Mouse (Mus musculus) CH12.LX (cell line): Measurements from ENCODE around the gene Pcyt2. TPM values are rescaled to one million over a fixed set of nuclear protein-coding genes. Genes with fewer than 3 reads are reported as not detected.

Experiments used
- DNase-seq: peaks from one replicate; pipeline ENCODE4 v3.0.0-alpha.2; 2013; ENCODE audit errors: extremely low read depth
- H3K27ac ChIP-seq: 2 replicates; pipeline ENCODE4 v1.5.1; 2012; ENCODE audit warnings: low read depth, mild to moderate bottlenecking, control low read depth, moderate library complexity; ENCODE audit not compliant: insufficient read depth
- H3K27me3 ChIP-seq: replicated peaks from 2 replicates; pipeline ENCODE3; 2012; ENCODE audit warnings: inconsistent platforms
- H3K36me3 ChIP-seq, 2 experiments: replicated peaks in 1 of 2; 2 replicates each; pipeline versions ENCODE3 to v1.6.1; 2012; ENCODE audit warnings: inconsistent platforms in 1 of 2, low read length in 1 of 2, mild to moderate bottlenecking in 1 of 2, mixed read lengths in 1 of 2, moderate library complexity in 1 of 2; ENCODE audit not compliant: control insufficient read depth in 1 of 2, insufficient read depth in 1 of 2
- H3K4me1 ChIP-seq, 2 experiments: 2 replicates each; pipeline ENCODE4 v1.6.1; 2012; ENCODE audit warnings: inconsistent platforms in 1 of 2, moderate library complexity in 1 of 2; ENCODE audit not compliant: insufficient read depth in 2 of 2, control insufficient read depth in 1 of 2
- H3K4me2 ChIP-seq: 2 replicates; pipeline ENCODE4 v1.6.1; 2012; ENCODE audit warnings: low read depth, mild to moderate bottlenecking, control low read depth; ENCODE audit not compliant: poor library complexity, insufficient read depth, severe bottlenecking
- H3K4me3 ChIP-seq, 3 experiments: fragments of 150-350 bp in 1 of 3; sonication (generic) in 1 of 3; replicated peaks in 1 of 3; 2 replicates each; pipeline versions ENCODE3 to v1.5.1; 2011 to 2012; ENCODE audit warnings: low read depth in 2 of 3, low read length in 2 of 3, mild to moderate bottlenecking in 2 of 3, moderate library complexity in 2 of 3, control low read depth in 1 of 3, improper control_type of control experiment in 1 of 3, inconsistent platforms in 1 of 3, mixed read lengths in 1 of 3; ENCODE audit not compliant: poor library complexity in 1 of 3
- H3K79me2 ChIP-seq: replicated peaks from 2 replicates; pipeline ENCODE4 v1.6.1; 2012; ENCODE audit warnings: mild to moderate bottlenecking, moderate library complexity; ENCODE audit not compliant: control insufficient read depth, poor library complexity, insufficient read depth, severe bottlenecking; ENCODE audit errors: extremely low read depth
- H3K9ac ChIP-seq: 2 replicates; pipeline ENCODE4 v1.6.1; 2012; ENCODE audit warnings: low read depth, mild to moderate bottlenecking, control low read depth, moderate library complexity; ENCODE audit not compliant: insufficient read depth
- H3K9me3 ChIP-seq: replicated peaks from 2 replicates; pipeline ENCODE3; 2012; ENCODE audit warnings: low read length, inconsistent platforms, mixed read lengths
- BHLHE40 ChIP-seq: IDR thresholded peaks from 2 replicates; pipeline ENCODE4 v1.6.1; 2011; ENCODE audit warnings: mild to moderate bottlenecking, low read depth, low read length, improper control_type of control experiment
- ELF1 ChIP-seq: IDR thresholded peaks from 2 replicates; pipeline ENCODE4 v1.6.1; 2014; ENCODE audit warnings: low read depth, mild to moderate bottlenecking, inconsistent platforms, low read length, improper control_type of control experiment
- EP300 ChIP-seq: IDR thresholded peaks from 2 replicates; pipeline ENCODE4 v1.6.1; 2011; ENCODE audit warnings: low read length, improper control_type of control experiment
- HCFC1 ChIP-seq: IDR thresholded peaks from 2 replicates; pipeline ENCODE4 v1.6.1; 2012; ENCODE audit warnings: low read depth, mild to moderate bottlenecking, inconsistent platforms, low read length, improper control_type of control experiment
- IRF4 ChIP-seq: IDR thresholded peaks from 2 replicates; pipeline ENCODE4 v1.6.1; 2014; ENCODE audit warnings: low read depth, mild to moderate bottlenecking, inconsistent platforms, low read length, improper control_type of control experiment
- MAFK ChIP-seq: IDR thresholded peaks from 2 replicates; pipeline ENCODE4 v1.6.1; 2011; ENCODE audit warnings: low read length, improper control_type of control experiment; ENCODE audit not compliant: insufficient replicate concordance
- MEF2A ChIP-seq: IDR thresholded peaks from 2 replicates; pipeline ENCODE4 v1.6.1; 2014; ENCODE audit warnings: low read depth, mild to moderate bottlenecking, inconsistent platforms, low read length, improper control_type of control experiment, borderline replicate concordance
- MXI1 ChIP-seq: IDR thresholded peaks from 2 replicates; pipeline ENCODE4 v1.6.1; 2011; ENCODE audit warnings: mild to moderate bottlenecking, low read depth, low read length, improper control_type of control experiment
- MYC ChIP-seq: IDR thresholded peaks from 2 replicates; pipeline ENCODE4 v1.6.1; 2011; ENCODE audit warnings: low read depth, mild to moderate bottlenecking, improper control_type of control experiment, low read length
- NELFE ChIP-seq: IDR thresholded peaks from 2 replicates; pipeline ENCODE4 v1.6.1; 2011; ENCODE audit warnings: low read depth, low read length, improper control_type of control experiment
- SIN3A ChIP-seq: IDR thresholded peaks from 2 replicates; pipeline ENCODE4 v1.6.1; 2012; ENCODE audit warnings: low read length, improper control_type of control experiment, inconsistent platforms
- UBTF ChIP-seq: IDR thresholded peaks from 2 replicates; pipeline ENCODE4 v1.6.1; 2012; ENCODE audit warnings: low read depth, mild to moderate bottlenecking, inconsistent platforms, low read length, improper control_type of control experiment, moderate library complexity
- USF1 ChIP-seq: IDR thresholded peaks from 2 replicates; pipeline ENCODE4 v1.6.1; 2014; ENCODE audit warnings: low read depth, mild to moderate bottlenecking, inconsistent platforms, low read length, improper control_type of control experiment
- ZNF384 ChIP-seq: IDR thresholded peaks from 2 replicates; pipeline ENCODE4 v1.6.1; 2012; ENCODE audit warnings: low read depth, low read length, improper control_type of control experiment, inconsistent platforms
- dilution Hi-C: fragments of 300-500 bp; cut with MboI; formaldehyde crosslinking; loops from 2 replicates; pipeline ENCODE4 v1.14.3; 2020; ENCODE audit warnings: low sequenced_read_pairs; ENCODE audit not compliant: extremely low pct_unique_long_range_greater_than_20kb, extremely low pct_ligation_motif_present
- in situ Hi-C: fragments of 300-500 bp; cut with MboI; formaldehyde crosslinking; loops from 3 replicates; pipeline ENCODE4 v1.14.3; 2019; ENCODE audit warnings: low sequenced_read_pairs, low pct_ligation_motif_present, low pct_unique_long_range_greater_than_20kb, mixed read lengths
- polyA plus RNA-seq: library from polyadenylated mRNA; unstranded; fragments of >175 nt; gene quantifications from 2 replicates; pipeline ENCODE4 v1.2.1, GENCODE M21; 2012; ENCODE audit warnings: low read depth; ENCODE audit not compliant: insufficient read length
- total RNA-seq, 2 experiments: library from RNA; depleted of rRNA; stranded (reverse); fragments of 300-350 nt in 1 of 2; fragments of >200 nt in 1 of 2; gene quantifications; 2 replicates each; pipeline ENCODE4 v1.2.3; 2012 to 2014

Gene Pcyt2
- total and polyA plus RNA-seq, 3 experiments = 154 to 166 (median 155) TPM

DNA sequence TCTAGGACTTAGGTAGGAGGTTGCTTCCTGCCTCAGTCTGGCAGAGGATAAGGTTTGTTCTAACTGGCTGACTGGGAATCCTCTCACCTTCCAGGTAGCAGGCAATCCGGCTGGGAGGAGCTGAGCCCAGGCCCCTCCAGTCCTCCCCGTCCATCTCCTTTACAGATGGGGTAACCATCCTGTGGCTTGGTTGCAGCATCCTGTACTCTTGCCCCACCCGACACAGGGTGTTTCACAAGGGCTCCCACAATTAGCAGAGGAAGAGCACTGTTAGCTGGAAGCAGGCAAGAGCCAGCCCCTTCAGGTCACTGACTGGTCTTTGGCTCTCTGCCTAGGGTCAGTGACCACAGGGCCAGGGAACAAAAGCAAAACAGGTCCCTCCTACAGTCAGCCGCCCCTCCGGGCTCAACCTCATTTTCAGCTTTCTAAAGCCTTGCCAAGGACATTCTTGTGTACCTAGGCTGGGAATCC, 12.7 kb upstream of the Pcyt2 start:
- Histone ChIP-seq H3K4me1 (peaks cover 38 to 69% of the 10 kb centered on the region in 2 experiments), H3K9ac (peak overlapping the region; percentile 96), H3K36me3 (peaks cover 22 to 32% of the 10 kb centered on the region in 2 experiments), H3K4me2 (peak overlapping the region; percentile 87), H3K27me3 (no peaks in the 10 kb centered on the region), H3K79me2 (peaks cover 39% of the 10 kb centered on the region), H3K4me3 (peak overlapping the region; percentile 12 to 83 (median 74)), H3K9me3 (no peaks in the 10 kb centered on the region), H3K27ac (peak overlapping the region; percentile 74)
- dilution Hi-C loops = no loop called here
- no peak for TF ChIP-seq MXI1
- TF ChIP-seq MYC = no peak
- TF ChIP-seq USF1 = no peak
- TF ChIP-seq UBTF = 0 out of 2 replicates have a peak, but pooled peaks have one; percentile 33
- no peak for TF ChIP-seq EP300
- 0 out of 2 replicates have a peak, but pooled peaks have one; percentile 10 for TF ChIP-seq SIN3A
- in situ Hi-C loops = no loop called here
- DNase-seq = no peak

DNA sequence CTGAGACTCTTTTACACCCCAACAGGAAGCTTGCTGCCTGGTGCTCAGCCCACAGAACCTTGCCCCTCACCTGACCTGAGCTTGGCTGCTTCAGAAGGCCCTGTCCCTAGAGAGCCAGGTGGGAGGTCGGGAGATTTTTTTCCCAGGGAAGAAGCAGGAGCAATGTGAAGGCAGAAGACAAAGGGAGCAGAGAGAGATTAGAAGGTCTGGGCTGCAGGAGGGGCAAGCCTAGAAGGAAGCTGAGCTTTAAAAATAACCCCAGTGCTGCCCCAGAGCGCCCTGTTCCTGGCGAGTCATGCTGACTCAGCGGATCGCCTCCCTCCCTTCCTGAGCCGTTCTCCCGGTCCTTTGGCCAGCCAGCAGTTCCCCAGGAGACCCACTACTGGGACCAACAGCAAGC, 12.2 kb upstream of the Pcyt2 start:
- Histone ChIP-seq H3K9ac (peak overlapping the region; percentile 96), H3K4me3 (peak overlapping the region; percentile 12 to 74 (median 20)), H3K9me3 (no peaks in the 10 kb centered on the region), H3K79me2 (peaks cover 39% of the 10 kb centered on the region), H3K36me3 (peaks cover 22 to 34% of the 10 kb centered on the region in 2 experiments), H3K27ac (peak overlapping the region; percentile 74), H3K27me3 (no peaks in the 10 kb centered on the region), H3K4me2 (peak overlapping the region; percentile 87), H3K4me1 (peaks cover 42 to 73% of the 10 kb centered on the region in 2 experiments)
- dilution Hi-C loops = no loop called here
- in situ Hi-C loops = loop anchor here (10.0 kb wide), 1 partner anchor 55 kb away; no protein-coding TSS in a partner anchor
- no peak for DNase-seq
- TF ChIP-seq IRF4 = no peak
- no peak for TF ChIP-seq ZNF384
- 0 out of 2 replicates have a peak, but pooled peaks have one; percentile 20 for TF ChIP-seq MXI1
- no peak for TF ChIP-seq HCFC1
- 0 out of 2 replicates have a peak, but pooled peaks have one; percentile 16 for TF ChIP-seq BHLHE40
- TF ChIP-seq MEF2A = no peak
- peak; percentile 98 for TF ChIP-seq MAFK
- 0 out of 2 replicates have a peak, but pooled peaks have one; percentile 14 for TF ChIP-seq ELF1
- peak; percentile 35; the same call in 1 of the 2 replicates for TF ChIP-seq SIN3A
- TF ChIP-seq NELFE = no peak
